Mouse (Mus musculus): ENCODE results near the gene Sfta2.

Gene Sfta2

DNA sequence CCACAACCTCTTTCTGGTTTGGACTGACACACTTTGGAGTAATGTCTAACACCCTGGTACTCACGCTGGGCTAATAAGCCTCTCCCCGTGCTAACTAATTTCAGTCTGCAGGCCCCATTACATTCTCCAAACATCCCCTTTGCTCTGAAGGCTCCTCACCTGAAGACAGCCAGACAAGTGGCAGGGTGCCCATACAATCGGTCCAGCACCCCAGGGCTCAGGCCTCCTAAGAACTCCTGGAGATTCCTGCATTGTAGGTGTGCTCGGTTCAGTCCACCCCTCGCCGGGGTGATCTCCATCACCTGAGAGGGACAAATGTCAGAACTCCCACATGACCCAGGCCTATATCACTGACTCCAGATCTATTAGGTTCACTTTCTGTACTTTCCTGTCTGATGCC is 71.2 kb downstream of the Sfta2 start:
- DNase-seq (ENCODE audit: extremely low read depth, low read depth) = no peak

DNA sequence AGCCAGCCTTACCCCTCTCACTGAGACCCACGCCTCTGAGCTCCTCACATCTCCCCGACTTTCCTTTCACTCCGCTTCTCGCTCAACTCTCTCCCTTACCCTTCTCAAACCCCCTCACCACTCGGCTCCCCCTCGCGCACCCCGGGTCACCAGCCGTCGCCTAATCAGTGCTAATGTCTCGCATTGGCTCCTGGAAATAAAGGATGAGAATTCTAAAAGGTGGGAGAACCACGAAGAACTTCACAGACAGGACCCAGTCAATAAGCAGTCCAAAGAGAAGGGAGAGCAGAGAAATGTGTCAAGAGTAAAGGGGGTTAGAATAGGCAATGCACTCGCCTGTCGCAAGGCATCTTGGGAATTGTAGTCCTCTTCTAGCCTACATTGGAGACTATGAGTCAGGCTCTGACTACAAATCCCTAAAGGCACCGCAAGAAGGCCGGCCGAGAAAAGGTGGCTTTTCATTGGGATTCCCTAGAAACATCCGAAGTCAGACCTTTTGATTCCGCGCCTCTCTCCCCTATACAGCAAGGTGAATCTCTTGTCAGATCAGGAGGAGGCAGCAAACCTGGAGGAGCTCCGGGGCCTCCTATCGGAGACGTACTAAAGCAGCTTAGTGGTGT is 72.2 kb downstream of the Sfta2 start, which contains the start of gene Gtf2h4:
TSS of gene Gtf2h4 (minus strand) at position 324 of the 620 bp plus-strand sequence.
- DNase-seq (ENCODE audit: extremely low read depth, low read depth) = peak; percentile 98

DNA sequence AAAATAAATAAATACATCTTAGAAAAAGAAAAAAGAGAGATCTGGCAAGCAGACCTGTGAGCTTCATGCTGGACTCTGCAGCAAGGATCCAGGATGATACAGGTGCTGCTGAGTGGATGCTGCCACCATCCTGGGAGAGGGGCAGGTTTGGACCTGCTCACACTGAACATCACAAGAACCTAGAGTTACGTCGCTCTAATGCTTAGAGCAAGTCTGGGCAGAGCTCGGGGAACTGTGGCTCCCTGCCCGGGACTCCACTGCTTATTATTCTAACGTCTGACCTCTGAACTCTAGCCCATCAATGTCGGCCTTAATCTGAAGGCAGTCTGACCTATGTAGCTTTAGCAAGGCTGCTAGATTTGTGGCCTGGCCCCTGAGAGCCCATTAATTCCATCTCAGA is 79.2 kb downstream of the Sfta2 start:
- DNase-seq (ENCODE audit: extremely low read depth, low read depth) = no peak

DNA sequence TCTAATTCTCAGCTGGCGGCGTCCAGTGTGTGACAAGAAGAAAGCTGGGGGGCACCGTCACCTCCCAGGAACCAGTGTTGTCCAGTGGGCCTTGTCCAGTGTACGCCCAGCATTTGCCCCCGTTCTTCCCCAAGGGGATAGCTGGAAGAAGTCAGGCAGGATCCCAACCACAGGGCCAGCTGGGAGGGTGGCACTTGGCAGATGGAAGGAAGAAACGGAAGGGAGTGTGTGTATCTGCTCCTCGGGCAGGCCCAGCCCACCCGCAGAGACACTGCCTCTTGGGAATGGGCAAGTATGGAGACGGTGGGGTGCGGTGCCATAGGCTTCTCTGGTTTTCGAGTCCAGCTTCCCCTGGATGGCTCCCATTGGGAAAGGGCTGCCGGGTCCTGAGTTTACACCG is 80.6 kb downstream of the Sfta2 start:
- DNase-seq (ENCODE audit: extremely low read depth, low read depth) = no peak

DNA sequence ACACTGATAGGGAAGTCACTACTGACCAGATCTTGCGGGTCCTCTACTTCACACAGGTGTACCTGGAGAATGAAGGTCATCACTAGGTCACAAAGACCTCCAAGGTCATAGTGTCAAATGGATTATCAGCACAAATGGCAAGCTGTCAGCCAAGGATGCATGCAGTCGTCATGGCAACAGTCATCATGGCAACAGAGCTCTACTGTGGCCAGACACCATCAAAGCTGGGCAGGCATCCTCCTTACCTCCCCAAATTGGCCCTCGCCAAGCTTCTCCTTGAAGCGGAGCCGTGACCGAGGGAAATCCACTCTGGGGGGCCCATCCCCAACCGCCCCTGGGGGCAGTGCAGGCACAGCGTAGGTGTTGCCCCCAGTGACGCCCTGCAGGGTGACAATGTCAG is 83.7 kb downstream of the Sfta2 start:
- DNase-seq (ENCODE audit: extremely low read depth, low read depth) = no peak

DNA sequence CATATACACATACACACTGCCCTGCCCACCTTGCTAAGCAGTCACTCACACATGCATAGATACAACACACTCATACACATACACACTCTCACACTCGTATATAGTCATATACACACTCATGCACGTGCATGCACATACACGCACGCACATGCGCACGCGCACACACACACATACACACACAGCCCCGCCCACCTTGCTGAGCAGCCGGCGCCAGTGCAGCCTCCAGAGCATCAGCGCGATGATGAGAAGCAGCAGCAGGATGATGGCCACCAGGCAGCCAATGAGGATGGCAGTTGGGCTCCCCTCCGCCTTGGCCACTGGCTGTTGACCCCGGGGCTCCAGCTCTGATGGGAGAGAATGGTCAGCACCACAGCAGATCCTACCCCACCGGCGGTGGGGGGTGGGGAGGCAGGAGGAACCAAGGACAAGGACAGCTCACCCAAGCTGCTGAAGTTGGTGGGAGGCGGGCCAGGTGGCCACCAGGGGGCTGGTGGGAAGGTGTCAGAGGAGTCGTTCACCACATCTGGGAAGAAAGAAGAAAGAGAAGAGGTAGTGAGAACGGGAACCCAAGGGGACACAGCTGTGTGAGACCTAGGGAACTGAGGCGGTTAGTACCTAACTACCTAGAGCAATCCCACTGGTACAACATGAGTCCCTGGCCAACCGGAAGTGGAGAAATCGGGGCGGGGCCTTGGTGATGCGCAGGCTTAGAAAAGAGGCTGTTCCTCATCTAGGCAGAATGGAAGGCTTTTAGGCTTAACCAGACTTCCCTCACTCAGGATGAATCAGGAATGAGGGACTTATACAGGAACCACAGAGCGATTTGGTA is 87.2 kb downstream of the Sfta2 start:
- DNase-seq (ENCODE audit: extremely low read depth, low read depth) = no peak

DNA sequence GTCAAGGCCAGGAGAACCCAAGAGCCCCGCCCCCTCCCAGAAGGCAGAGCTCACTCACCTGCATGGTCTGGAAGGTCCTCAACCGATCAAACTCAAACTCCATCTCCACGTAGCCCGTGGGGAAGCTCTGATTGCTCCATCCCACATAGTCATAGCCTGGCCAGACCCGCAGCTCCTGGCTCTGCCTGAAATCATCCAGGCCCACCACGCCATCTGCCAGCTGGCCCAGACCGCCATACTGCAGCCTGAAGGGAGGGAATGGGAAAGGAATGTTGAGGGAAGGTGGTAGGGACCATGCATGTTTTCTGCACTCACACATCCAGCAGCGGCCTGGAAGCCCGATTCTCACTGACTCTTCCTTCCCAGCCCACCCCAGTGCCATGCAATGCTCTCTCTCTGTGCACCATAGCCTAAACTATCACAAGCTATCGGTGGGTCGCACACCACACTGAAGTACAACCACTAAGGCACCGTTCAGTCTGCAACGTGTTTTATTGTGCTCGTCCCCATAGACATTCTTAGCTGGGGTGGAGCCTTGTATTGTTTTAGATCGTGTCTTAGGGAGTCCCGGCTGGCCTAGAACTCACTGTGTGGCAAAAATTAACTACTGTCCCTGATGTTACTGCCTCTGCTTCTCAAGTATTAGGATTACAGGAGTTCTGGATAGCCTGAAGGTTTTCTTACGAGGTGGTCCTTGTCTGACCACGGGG is 88.7 kb downstream of the Sfta2 start:
- DNase-seq (ENCODE audit: extremely low read depth, low read depth) = no peak

DNA sequence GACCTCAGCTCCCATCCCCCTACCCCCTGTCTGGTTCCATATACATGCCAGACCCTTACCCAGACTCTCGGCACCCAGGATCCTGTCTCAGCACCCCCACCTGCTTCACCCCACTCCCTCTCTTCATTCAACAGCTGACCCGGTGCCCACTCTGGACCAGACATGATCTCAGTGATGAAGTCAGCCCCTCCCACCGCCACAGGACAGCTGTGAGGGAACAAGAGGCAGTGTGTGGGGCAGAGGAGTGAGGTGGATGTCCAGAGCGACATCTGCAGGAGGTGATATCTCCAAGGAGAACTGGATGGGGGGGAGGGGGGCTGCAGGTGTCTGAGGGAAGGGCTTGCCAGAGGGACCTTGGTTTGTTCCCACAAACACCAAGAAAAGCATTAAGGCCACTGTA is 90.5 kb downstream of the Sfta2 start:
- no peak for DNase-seq (ENCODE audit: extremely low read depth, low read depth)

DNA sequence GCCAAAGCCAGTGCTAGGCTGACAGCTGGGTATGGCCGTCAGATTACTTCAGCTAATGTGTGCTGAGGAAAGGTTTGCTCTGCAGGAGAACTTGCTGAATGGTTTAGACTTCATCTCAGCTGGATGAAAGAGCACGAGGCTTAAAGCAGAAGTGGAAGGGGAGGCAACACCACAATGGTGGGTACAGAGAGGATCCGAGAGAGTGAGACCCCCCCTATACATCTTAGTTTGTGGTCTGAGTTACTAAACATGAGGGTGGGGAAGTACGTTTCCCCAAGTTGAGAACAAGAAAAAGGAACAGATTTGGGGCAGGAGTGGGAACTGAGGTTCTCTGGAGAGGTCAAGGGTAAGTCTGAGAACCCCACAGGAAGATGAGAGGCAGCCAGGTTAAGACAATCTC is 91.0 kb downstream of the Sfta2 start:
- no peak for DNase-seq (ENCODE audit: extremely low read depth, low read depth)

DNA sequence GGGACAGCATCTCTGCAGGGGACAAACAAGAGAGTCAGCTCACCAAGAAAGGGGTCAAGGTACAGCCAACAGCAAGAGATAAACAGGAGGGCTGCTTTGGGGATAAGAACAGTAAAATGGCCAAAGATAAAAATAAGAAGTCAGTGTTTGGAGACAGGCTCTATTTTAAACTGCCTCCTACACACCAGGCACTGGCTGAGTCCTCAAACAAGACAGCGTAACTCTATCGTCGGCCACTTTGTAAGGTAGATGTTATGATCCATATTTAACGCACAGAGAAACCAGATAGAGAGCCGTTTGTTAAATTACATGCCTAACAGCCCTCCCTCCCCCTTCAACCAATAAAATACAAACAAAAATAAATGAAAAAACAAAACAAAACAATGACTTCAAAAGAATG is 92.6 kb downstream of the Sfta2 start:
- no peak for DNase-seq (ENCODE audit: extremely low read depth, low read depth)

DNA sequence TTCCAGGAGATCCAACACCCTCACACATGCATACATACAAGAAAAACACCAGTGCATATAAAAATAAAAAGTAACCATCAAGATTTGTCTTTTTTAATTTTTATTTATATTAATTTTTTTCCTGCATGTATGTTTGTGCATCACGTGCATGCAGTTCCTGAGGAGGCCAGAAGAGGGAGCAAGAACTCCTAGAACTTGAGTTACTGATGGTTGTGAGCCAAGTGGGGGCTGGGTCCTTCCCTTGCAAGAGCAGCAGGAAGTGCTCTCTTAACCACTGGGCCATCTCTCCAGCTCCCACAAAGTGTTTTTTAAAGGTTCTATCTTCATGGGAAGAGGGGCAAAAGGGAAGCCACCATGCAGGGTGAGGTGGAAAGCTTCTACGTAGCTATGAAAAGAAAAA is 93.9 kb downstream of the Sfta2 start:
- peak; percentile 15 for DNase-seq (ENCODE audit: extremely low read depth, low read depth)

DNA sequence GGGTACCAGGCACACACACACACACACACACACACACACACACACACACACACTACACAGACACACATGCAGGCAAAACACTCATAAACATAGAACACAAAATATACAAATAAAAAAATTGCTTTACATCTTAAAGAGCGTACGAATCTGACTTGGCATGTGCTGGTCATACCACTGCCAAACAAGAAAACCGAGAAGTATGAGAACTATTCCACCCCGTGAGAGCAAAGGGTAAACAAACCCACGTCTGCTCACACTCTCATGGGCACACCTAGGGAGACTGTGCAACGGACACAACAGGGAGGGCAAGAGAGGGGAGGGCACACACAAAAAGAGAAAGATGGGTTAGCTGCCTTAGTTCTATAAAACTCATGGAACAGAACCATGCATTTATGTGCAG is 95.3 kb downstream of the Sfta2 start:
- no peak for DNase-seq (ENCODE audit: extremely low read depth, low read depth)

DNA sequence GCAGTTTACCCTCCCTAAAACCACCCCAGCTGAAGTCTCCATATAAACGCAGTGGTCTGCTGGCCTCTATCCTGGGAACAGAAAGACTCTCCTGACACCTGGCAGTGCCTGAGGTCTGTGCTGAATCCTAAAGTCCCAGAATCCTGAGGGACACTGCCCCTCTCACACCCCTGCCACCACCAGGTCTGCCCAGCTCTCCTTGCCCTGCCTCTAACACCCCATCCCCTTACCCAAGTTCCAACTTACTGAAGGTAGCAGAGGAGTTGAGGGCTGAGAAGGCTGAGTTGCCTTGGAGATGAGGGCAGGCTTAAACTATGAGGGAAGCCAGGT is 96.0 kb downstream of the Sfta2 start:
- no peak for DNase-seq (ENCODE audit: extremely low read depth, low read depth)

DNA sequence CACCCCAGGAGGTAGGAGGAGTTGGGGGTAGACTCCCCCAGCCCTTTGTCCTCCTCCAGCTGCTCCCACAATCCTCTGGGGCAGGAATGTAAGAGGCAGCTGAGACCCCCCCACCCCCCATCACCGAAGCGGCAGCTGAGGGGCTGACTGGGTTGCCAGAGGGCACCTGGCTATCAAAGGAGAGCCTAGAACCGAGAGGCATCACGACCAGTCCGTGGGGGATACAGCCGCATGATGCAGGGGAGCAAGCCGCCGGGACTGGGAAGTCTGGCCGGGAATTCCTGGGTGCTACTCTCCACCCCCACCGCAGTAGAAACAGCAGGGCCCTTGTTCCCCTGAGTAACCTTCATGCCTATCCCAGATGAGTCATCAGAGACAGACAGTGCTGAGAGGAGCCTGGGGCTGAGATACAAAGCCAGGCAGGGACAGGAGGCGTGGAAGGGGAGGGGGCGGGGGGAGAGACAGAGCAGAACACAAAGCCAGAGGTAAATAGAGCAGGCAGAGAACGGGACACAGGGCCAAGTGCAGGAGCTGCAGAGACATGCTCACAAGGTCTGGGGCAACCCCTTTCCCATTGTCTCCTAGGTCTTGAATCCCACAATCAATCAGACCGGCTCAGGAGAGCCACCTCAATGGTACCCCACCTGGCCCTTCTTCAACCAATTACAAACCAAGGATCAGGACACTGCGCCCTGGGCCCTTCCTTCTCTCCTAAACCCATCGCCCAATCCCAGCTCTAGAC is 96.6 kb downstream of the Sfta2 start:
- no peak for DNase-seq (ENCODE audit: extremely low read depth, low read depth)

DNA sequence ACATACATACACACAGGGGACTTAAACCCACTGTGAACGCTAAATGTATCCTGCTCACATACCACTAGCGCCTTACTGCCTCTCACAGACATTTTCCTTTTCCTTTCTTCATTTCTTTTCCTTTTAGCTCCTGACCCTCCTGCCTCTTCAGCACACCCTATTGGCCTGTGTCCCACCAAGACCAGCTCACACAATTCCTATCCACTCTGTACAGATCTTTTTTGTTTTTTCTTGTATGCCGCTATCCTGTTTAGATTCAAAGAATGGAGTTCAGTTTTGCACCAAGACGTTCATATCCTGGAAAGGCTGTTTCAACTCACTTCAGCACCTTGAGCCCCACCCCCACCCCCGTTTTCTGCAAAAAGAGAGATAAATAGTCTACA is 97.1 kb downstream of the Sfta2 start:
- DNase-seq (ENCODE audit: extremely low read depth, low read depth) = no peak

DNA sequence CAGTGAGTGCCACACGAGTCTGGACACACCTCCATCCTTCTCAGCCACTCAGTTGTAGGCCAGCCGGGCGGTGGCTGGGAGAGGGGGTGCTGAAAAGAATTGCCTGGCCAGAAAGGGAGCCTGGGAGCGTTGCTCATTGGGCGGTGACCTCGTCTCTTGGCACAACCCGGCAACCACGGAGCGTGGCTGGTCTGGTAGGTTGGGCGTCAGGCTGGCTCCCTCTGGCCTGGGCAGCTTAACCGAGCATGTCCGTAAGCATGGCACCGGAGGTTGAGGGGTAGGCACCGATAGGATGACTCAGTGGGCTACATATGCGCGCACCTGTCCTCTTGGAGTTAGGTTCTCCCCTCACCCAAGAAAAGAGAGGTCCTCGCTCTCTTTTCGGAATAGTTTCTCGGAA is 98.6 kb downstream of the Sfta2 start:
- DNase-seq (ENCODE audit: extremely low read depth, low read depth) = no peak

Data from MEL-GATA-1-ER (cell line).